Mouse (Mus musculus) intestine, postnatal 0 days (tissue): ENCODE data around the gene Sval2. TPM values are rescaled to one million over a fixed set of nuclear protein-coding genes. Genes with fewer than 3 reads are reported as not detected.

Source experiments
- ATAC-seq: fragments of 200-750 bp; cut with Nextera tagmentation; 2 replicates; pipeline ENCODE4 v1.8.0; 2017; ENCODE audit warnings: mild to moderate bottlenecking, moderate TSS enrichment, moderate library complexity
- H3K27ac ChIP-seq: fragments of 300-500 bp; sonication (generic); 2 replicates; pipeline ENCODE4 v1.5.1; 2014; ENCODE audit warnings: mild to moderate bottlenecking, low read depth, low read length, moderate library complexity
- H3K27me3 ChIP-seq: fragments of 300-500 bp; sonication (generic); replicated peaks from 2 replicates; pipeline ENCODE4 v1.6.1; 2014; ENCODE audit warnings: low read length, mixed read lengths; ENCODE audit not compliant: control insufficient read depth, insufficient read depth
- H3K36me3 ChIP-seq: fragments of 300-500 bp; sonication (generic); 2 replicates; pipeline ENCODE4 v1.6.1; 2014; ENCODE audit warnings: mild to moderate bottlenecking, moderate library complexity; ENCODE audit not compliant: control insufficient read depth, insufficient read depth
- H3K4me1 ChIP-seq: fragments of 300-500 bp; sonication (generic); replicated peaks from 2 replicates; pipeline ENCODE4 v1.6.1; 2014; ENCODE audit warnings: antibody characterized with exemption, low read length, mixed read lengths; ENCODE audit not compliant: control insufficient read depth, insufficient read depth
- H3K4me2 ChIP-seq: fragments of 300-500 bp; sonication (generic); replicated peaks from 2 replicates; pipeline ENCODE4 v1.6.1; 2014; ENCODE audit warnings: low read depth, mild to moderate bottlenecking, moderate library complexity
- H3K4me3 ChIP-seq: fragments of 300-500 bp; sonication (generic); 2 replicates; pipeline ENCODE4 v1.5.1; 2014; ENCODE audit warnings: low read depth, low read length
- H3K9ac ChIP-seq: fragments of 300-500 bp; sonication (generic); 2 replicates; pipeline ENCODE4 v1.6.1; 2014; ENCODE audit warnings: mild to moderate bottlenecking, low read depth, low read length
- H3K9me3 ChIP-seq: fragments of 300-500 bp; sonication (generic); 2 replicates; pipeline ENCODE4 v1.6.1; 2016; ENCODE audit warnings: mixed run types; ENCODE audit not compliant: control insufficient read depth
- CTCF ChIP-seq: sonication (generic); IDR thresholded peaks from 2 replicates; pipeline ENCODE4 v1.5.1; 2016; ENCODE audit warnings: low read depth, mild to moderate bottlenecking, control low read depth, antibody characterized with exemption, moderate library complexity
- WGBS: fragments of 180-500 bp; shearing (Covaris S2); extraction: QIAGEN DNeasy Blood & Tissue Kit; methylation state at CpG from one replicate; pipeline ENCODE4 v1.1.7; 2014; 5-methylcytosine and 5-hydroxymethylcytosine counted together
- polyA plus RNA-seq: library from polyadenylated mRNA; unstranded; fragments of >200 nt; fragmentation: Nextera tagmentation; extraction: Ambion mirVana; gene quantifications from 2 replicates; pipeline ENCODE4 v1.2.1, GENCODE M21; 2015

The Sval2 gene
- not detected in 2 replicates for polyA plus RNA-seq

- Histone ChIP-seq H3K4me1 (no peaks in the 10 kb centered on the region), H3K4me2 (no peak within 1 kb of the TSS), H3K27ac (no peak within 1 kb of the TSS), H3K9ac (no peak within 1 kb of the TSS), H3K36me3 (no peaks in the 10 kb centered on the region), H3K9me3 (no peaks in the 10 kb centered on the region), H3K27me3 (no peaks in the 10 kb centered on the region), H3K4me3 (no peak within 1 kb of the TSS)
- TF ChIP-seq CTCF: no peak
- 85% methylated on average over 3 of the region's 3 CpGs for WGBS
- no peak for ATAC-seq
These were observed at the start of gene Sval2 for GRCm38 (mm10) chr6:41852689-41853088. Gene Sval2 (plus strand): TSS chr6:41852989.

DNA sequence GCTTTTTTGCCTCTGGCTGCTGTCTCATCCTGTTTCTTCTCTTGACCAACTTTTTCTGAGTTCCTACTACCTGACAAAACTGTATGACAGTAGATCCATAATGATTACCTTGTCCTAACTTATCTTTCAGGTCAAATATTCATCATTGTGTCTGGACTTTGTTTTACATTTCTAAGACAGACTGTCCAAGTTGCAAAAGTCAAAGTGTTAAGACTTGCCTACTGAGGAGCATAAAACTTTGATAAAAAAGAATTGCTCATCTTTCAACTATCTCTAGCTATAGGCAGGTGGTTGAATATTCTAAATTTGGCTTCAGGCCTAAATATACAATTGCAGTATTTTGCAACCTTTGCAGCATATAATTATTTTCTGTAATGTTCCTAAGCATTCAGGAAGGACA is 28.7 kb upstream of the Sval2 start:
- Histone ChIP-seq H3K9me3 (no peaks in the 10 kb centered on the region), H3K4me3 (no peak overlapping the region), H3K27ac (no peak overlapping the region), H3K9ac (no peak overlapping the region), H3K4me2 (no peak overlapping the region), H3K27me3 (no peaks in the 10 kb centered on the region), H3K36me3 (no peaks in the 10 kb centered on the region), H3K4me1 (no peaks in the 10 kb centered on the region)
- no peak for TF ChIP-seq CTCF
- no peak for ATAC-seq

GRCm38 (mm10) chr6:41829516-41829915 is 23.3 kb upstream of the Sval2 start:
- no peak for ATAC-seq
- WGBS: 70% methylated on average over 2 of the region's 2 CpGs
- Histone ChIP-seq H3K36me3 (no peaks in the 10 kb centered on the region), H3K27ac (no peak overlapping the region), H3K4me3 (no peak overlapping the region), H3K4me1 (no peaks in the 10 kb centered on the region), H3K4me2 (no peak overlapping the region), H3K27me3 (no peaks in the 10 kb centered on the region), H3K9ac (no peak overlapping the region), H3K9me3 (no peaks in the 10 kb centered on the region)
- no peak for TF ChIP-seq CTCF

DNA sequence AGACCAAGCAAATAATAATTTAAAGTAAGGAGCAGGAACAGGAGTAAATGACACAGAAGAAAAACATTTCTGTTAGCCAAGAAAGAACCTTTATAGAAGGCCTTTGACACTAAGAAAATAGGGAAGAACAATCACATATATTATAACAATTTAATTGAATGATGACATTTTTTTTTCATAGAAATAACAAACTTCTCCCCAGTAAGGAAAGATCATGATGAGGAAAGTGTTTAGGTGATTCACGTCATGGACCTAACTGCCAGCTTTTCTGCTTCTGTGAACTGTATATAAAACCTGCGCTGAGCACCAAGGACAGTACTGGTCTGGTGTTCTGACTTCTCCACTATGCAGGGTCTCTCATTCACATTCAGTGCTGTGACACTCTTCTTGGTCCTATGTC is 5.6 kb upstream of the Sval2 start, which contains the start of gene Pip:
Gene Pip, plus strand, starts transcription at position 301 of the 400 bp plus-strand sequence.
- H3K4me2 ChIP-seq: no peak within 1 kb of the TSS
- no peak within 1 kb of the TSS for H3K9ac ChIP-seq
- ATAC-seq: no peak
- H3K27me3 ChIP-seq: no peaks in the 10 kb centered on the region
- no peak within 1 kb of the TSS for H3K27ac ChIP-seq
- no peaks in the 10 kb centered on the region for H3K4me1 ChIP-seq
- no peak within 1 kb of the TSS for H3K4me3 ChIP-seq
- H3K9me3 ChIP-seq: no peaks in the 10 kb centered on the region
- H3K36me3 ChIP-seq: no peaks in the 10 kb centered on the region
- no peak for TF ChIP-seq CTCF
- 81% methylated on average over 2 of the region's 2 CpGs for WGBS

- no peaks in the 10 kb centered on the region for H3K27me3 ChIP-seq
- H3K4me1 ChIP-seq: no peaks in the 10 kb centered on the region
- no peak overlapping the region for H3K27ac ChIP-seq
- no peaks in the 10 kb centered on the region for H3K9me3 ChIP-seq
- TF ChIP-seq CTCF: no peak
- no peak overlapping the region for H3K4me3 ChIP-seq
- no peak for ATAC-seq
- H3K4me2 ChIP-seq: no peak overlapping the region
- WGBS: 70% methylated on average over 2 of the region's 2 CpGs
- H3K9ac ChIP-seq: no peak overlapping the region
- no peaks in the 10 kb centered on the region for H3K36me3 ChIP-seq
These were observed 11.2 kb downstream of the Sval2 start for GRCm38 (mm10) chr6:41864038-41864437.

DNA sequence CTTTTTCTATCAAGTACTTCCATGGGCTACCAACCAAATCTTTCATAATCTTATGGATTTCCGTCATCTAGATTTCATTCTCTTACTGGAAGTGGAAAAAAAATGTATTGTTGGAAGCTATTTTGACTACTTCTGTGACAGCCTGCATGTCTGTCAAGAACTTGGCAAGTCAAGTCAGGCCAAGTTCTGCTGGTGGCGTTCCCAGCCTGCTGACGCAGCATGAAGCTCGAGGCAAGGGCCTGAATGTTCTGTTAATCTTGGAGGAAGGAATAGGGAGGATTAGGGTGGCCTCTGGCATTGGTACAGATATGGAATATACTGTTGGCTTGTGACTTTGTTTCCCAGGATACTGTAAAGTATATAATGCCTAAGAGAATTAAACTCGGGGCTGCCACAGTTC is 58.8 kb downstream of the Sval2 start:
- no peaks in the 10 kb centered on the region for H3K4me1 ChIP-seq
- no peak overlapping the region for H3K4me2 ChIP-seq
- no peaks in the 10 kb centered on the region for H3K9me3 ChIP-seq
- no peak overlapping the region for H3K4me3 ChIP-seq
- no peak overlapping the region for H3K9ac ChIP-seq
- 88% methylated on average over 5 of the region's 5 CpGs for WGBS
- no peaks in the 10 kb centered on the region for H3K27me3 ChIP-seq
- no peak overlapping the region for H3K27ac ChIP-seq
- no peak for ATAC-seq
- TF ChIP-seq CTCF: no peak
- H3K36me3 ChIP-seq: no peaks in the 10 kb centered on the region

Other genes starting within 250 kb of the Sval2 start
- 2.7 and 2.8 TPM in 2 replicates for gene Ephb6, start 247.5 kb upstream of the Sval2 start, polyA plus RNA-seq
- 0.72 and 1.5 TPM in 2 replicates for gene Trpv6, start 216.6 kb upstream of the Sval2 start, polyA plus RNA-seq
- 0.23 and 0.60 TPM in 2 replicates for gene Trpv5, start 172.2 kb upstream of the Sval2 start, polyA plus RNA-seq
- 3.5 and 5.4 TPM in 2 replicates for gene Llcfc1, start 168.6 kb upstream of the Sval2 start, polyA plus RNA-seq
- gene Kel, start 148.7 kb upstream of the Sval2 start, polyA plus RNA-seq: 0.10 and 0.59 TPM in 2 replicates
- gene Olfr459, start 77.8 kb upstream of the Sval2 start, polyA plus RNA-seq: 0.03 and 0.05 TPM in 2 replicates
- gene Pip, start 5.5 kb upstream of the Sval2 start, polyA plus RNA-seq: not detected in 2 replicates
- gene Sval1, start 98.6 kb downstream of the Sval2 start, polyA plus RNA-seq: 8.9 and 11.9 TPM in 2 replicates
- gene Sval3, start 115.2 kb downstream of the Sval2 start, polyA plus RNA-seq: not detected in 2 replicates
- not detected in 2 replicates for gene Sva, start 185.4 kb downstream of the Sval2 start, polyA plus RNA-seq